Mouse (Mus musculus) liver, postnatal 0 days (tissue): Measurements from ENCODE around the gene Tspan4. TPM values are rescaled to one million over a fixed set of nuclear protein-coding genes. Genes with fewer than 3 reads are reported as not detected.
A peak's percentile ranks its signal among the peaks of the same experiment; 100 is the strongest.

Source experiments
- ATAC-seq: fragments of 200-750 bp; cut with Nextera tagmentation; 2 replicates; pipeline ENCODE4 v1.8.0; 2017; ENCODE audit warnings: mild to moderate bottlenecking, moderate library complexity
- DNase-seq: peaks from one replicate; pipeline ENCODE4 v3.0.0-alpha.2; 2016
- H3K27ac ChIP-seq: fragments of 300-500 bp; sonication (generic); 2 replicates; pipeline ENCODE4 v1.5.1; 2014; ENCODE audit warnings: antibody characterized with exemption, moderate library complexity, mild to moderate bottlenecking, low read depth
- H3K27me3 ChIP-seq: fragments of 300-500 bp; sonication (generic); 2 replicates; pipeline ENCODE4 v1.6.1; 2014; ENCODE audit warnings: low read length, control low read depth, mixed read lengths; ENCODE audit not compliant: insufficient read depth
- H3K36me3 ChIP-seq: fragments of 300-500 bp; sonication (generic); replicated peaks from 2 replicates; pipeline ENCODE4 v1.6.1; 2014; ENCODE audit warnings: mild to moderate bottlenecking, control low read depth, low read length, moderate library complexity, mixed read lengths; ENCODE audit not compliant: insufficient read depth
- H3K4me1 ChIP-seq: fragments of 300-500 bp; sonication (generic); 2 replicates; pipeline ENCODE4 v1.6.1; 2014; ENCODE audit warnings: antibody characterized with exemption, mild to moderate bottlenecking, control low read depth; ENCODE audit not compliant: insufficient read depth
- H3K4me2 ChIP-seq: fragments of 300-500 bp; sonication (generic); 2 replicates; pipeline ENCODE4 v1.6.1; 2014; ENCODE audit warnings: low read depth, mild to moderate bottlenecking, low read length, moderate library complexity, mixed read lengths
- H3K4me3 ChIP-seq: fragments of 300-500 bp; sonication (generic); 2 replicates; pipeline ENCODE4 v1.5.1; 2014; ENCODE audit warnings: low read depth, low read length
- H3K9ac ChIP-seq: fragments of 300-500 bp; sonication (generic); replicated peaks from 2 replicates; pipeline ENCODE4 v1.6.1; 2014; ENCODE audit warnings: mild to moderate bottlenecking, moderate library complexity
- H3K9me3 ChIP-seq: fragments of 300-500 bp; sonication (generic); 2 replicates; pipeline ENCODE4 v1.6.1; 2016; ENCODE audit warnings: mild to moderate bottlenecking, control low read depth, low read length, mixed read lengths
- CTCF ChIP-seq: sonication (generic); IDR thresholded peaks from 2 replicates; pipeline ENCODE4 v1.5.1; 2016; ENCODE audit warnings: antibody characterized with exemption, low read depth
- EP300 ChIP-seq: IDR thresholded peaks from 2 replicates; pipeline ENCODE4 v1.6.1; 2016; ENCODE audit warnings: antibody characterized with exemption, low read depth, mild to moderate bottlenecking
- WGBS: fragments of 180-500 bp; shearing (Covaris S2); extraction: QIAGEN DNeasy Blood & Tissue Kit; methylation state at CpG from one replicate; pipeline ENCODE4 v1.1.7; 2014; ENCODE audit not compliant: insufficient replicate concordance; 5-methylcytosine and 5-hydroxymethylcytosine counted together
- polyA plus RNA-seq: library from polyadenylated mRNA; unstranded; fragments of >200 nt; fragmentation: Nextera tagmentation; extraction: Ambion mirVana; gene quantifications from 2 replicates; pipeline ENCODE4 v1.2.1, GENCODE M21; 2015

The Tspan4 gene
- polyA plus RNA-seq, 1 experiment from 2014 or later, result 72.2 TPM

DNA sequence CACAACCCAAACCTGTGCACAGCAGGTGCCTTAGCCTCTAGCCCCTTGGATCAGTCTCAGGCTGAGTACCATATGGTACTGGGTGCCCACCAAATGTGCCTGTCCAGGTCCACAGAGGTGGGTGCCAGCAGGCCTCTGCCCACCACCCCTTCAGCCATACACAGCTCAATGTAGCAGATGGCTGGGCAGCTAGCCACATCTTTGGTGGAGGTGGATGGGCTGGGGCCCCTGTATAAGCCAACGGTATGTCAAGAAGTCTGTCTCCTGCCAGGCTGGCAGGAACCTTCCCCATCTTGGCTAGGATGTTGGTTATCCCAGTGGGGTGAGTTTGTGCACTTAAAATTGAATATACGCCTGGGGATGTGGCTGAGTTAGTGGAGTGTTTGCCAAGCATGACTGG, 10.6 kb downstream of the Tspan4 start:
- DNase-seq (no peak), ATAC-seq (no peak)
- Histone ChIP-seq H3K9me3 (no peaks in the 10 kb centered on the region), H3K4me1 (peaks cover 23% of the 10 kb centered on the region), H3K27ac (no peak overlapping the region), H3K9ac (no peak overlapping the region), H3K4me2 (no peak overlapping the region), H3K36me3 (peaks cover 19% of the 10 kb centered on the region; the same call in 1 of the 2 replicates), H3K4me3 (no peak overlapping the region), H3K27me3 (peaks cover 18% of the 10 kb centered on the region)
- WGBS, result 75% methylated on average over 2 of the region's 2 CpGs
- TF ChIP-seq EP300 (no peak), CTCF (no peak)

- H3K36me3 ChIP-seq, result peaks cover 21% of the 10 kb centered on the region; the same call in 1 of the 2 replicates
These were observed 11.2 kb downstream of the Tspan4 start for GRCm38 (mm10) chr7:141486239-141486638.

GRCm38 (mm10) chr7:141487141-141487540, 12.1 kb downstream of the Tspan4 start:
- ATAC-seq (no peak), DNase-seq (no peak)
- TF ChIP-seq CTCF, result no peak
- no peak for TF ChIP-seq EP300
- WGBS, result 72% methylated on average over 7 of the region's 7 CpGs
- peaks cover 9% of the 10 kb centered on the region for H3K4me1 ChIP-seq
- H3K27ac ChIP-seq, result no peak overlapping the region
- H3K9me3 ChIP-seq, result no peaks in the 10 kb centered on the region
- H3K36me3 ChIP-seq, result peaks cover 23% of the 10 kb centered on the region; the same call in 1 of the 2 replicates
- no peak overlapping the region for H3K4me2 ChIP-seq
- peaks cover 11% of the 10 kb centered on the region; the same call in 1 of the 2 replicates for H3K27me3 ChIP-seq
- H3K9ac ChIP-seq, result no peak overlapping the region
- no peak overlapping the region for H3K4me3 ChIP-seq

More at GRCm38 (mm10) chr7:141486239-141486638, 11.2 kb downstream of the Tspan4 start:
- DNase-seq, result no peak
- H3K4me2 ChIP-seq, result no peak overlapping the region
- H3K27ac ChIP-seq, result no peak overlapping the region
- ATAC-seq, result no peak
- no peak overlapping the region for H3K9ac ChIP-seq
- H3K27me3 ChIP-seq, result peaks cover 18% of the 10 kb centered on the region
- 89% methylated on average over 1 of the region's 1 CpGs for WGBS
- no peaks in the 10 kb centered on the region for H3K9me3 ChIP-seq
- no peak for TF ChIP-seq CTCF
- TF ChIP-seq EP300, result no peak
- H3K4me3 ChIP-seq, result no peak overlapping the region
- H3K4me1 ChIP-seq, result peaks cover 18% of the 10 kb centered on the region

DNA sequence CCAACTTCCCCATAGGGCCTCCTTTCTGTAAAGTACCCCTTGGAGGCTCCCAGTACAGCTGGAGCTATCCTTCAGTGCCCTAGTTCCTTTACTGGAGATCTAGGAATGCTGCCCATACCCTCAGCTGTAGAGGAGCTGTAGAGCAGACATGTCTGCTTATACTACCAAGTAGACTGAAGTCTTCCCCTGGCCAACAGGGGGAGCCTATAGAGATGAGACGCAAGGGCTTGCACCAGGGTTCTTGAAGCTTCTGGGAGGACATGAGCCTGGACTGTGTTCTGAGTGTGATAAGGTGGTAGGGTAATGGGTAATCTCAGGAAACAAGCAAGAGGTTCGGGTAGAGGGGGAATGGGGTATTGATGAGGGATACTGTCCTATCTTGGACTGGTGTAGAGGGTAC, 16.1 kb downstream of the Tspan4 start:
- peak; percentile 51 for ATAC-seq
- Histone ChIP-seq H3K9me3 (no peaks in the 10 kb centered on the region), H3K27me3 (no peaks in the 10 kb centered on the region), H3K27ac (no peak overlapping the region), H3K4me3 (no peak overlapping the region), H3K36me3 (peaks cover 29% of the 10 kb centered on the region), H3K9ac (no peak overlapping the region), H3K4me2 (no peak overlapping the region), H3K4me1 (no peaks in the 10 kb centered on the region)
- TF ChIP-seq CTCF, result peak; percentile 74
- no peak for TF ChIP-seq EP300
- 51% methylated on average over 2 of the region's 2 CpGs for WGBS
- DNase-seq, result peak; percentile 45

DNA sequence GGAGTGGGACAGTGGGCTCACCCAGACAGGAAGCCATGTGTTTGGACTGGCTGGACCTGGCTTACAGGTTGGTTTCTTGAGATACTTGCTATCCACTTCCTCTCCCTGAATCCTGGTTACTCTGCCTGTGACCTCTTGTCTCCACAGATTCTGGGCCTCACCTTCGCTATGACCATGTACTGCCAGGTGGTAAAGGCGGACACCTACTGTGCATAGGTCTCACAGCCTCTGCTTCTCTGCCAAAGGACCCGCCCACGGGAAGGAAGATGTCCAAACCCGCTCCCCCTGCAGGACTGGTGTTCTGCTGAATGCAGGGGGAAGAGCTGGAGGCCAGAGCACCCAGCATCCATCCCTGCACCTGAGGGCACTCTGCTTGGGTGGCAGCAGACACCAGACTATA, 17.7 kb downstream of the Tspan4 start:
- DNase-seq (no peak), ATAC-seq (no peak)
- TF ChIP-seq CTCF (no peak), EP300 (no peak)
- no peak overlapping the region for H3K4me2 ChIP-seq
- H3K4me1 ChIP-seq, result no peaks in the 10 kb centered on the region
- H3K36me3 ChIP-seq, result peaks cover 16% of the 10 kb centered on the region
- H3K27me3 ChIP-seq, result no peaks in the 10 kb centered on the region
- H3K9me3 ChIP-seq, result no peaks in the 10 kb centered on the region
- H3K27ac ChIP-seq, result no peak overlapping the region
- no peak overlapping the region for H3K9ac ChIP-seq
- WGBS, result 80% methylated on average over 5 of the region's 5 CpGs
- no peak overlapping the region for H3K4me3 ChIP-seq

DNA sequence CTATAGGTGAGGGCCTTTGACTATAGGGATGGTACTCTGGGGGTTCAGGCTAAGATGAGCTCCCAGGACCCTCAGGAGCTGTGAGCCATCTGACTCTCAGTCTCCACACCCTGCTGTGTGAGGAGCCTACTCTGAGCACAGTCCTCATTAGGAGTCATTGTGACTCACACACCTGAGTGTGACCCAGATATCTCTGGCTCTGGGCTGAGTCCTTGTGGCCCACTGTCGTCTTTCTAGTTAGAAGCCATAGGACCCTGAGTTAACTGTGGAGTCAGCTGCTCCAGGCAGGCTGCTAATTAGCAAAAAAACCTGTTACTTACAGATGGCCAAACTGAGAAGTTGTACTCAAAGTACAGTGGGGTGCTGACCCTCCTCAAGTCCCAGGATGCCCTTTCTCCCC, 18.7 kb downstream of the Tspan4 start:
- WGBS, result 89% methylated on average over 1 of the region's 1 CpGs

GRCm38 (mm10) chr7:141495379-141495778, 20.3 kb downstream of the Tspan4 start:
- Histone ChIP-seq H3K27me3 (no peaks in the 10 kb centered on the region), H3K4me3 (no peak overlapping the region), H3K27ac (no peak overlapping the region), H3K9ac (no peak overlapping the region), H3K4me1 (no peaks in the 10 kb centered on the region), H3K9me3 (no peaks in the 10 kb centered on the region), H3K4me2 (no peak overlapping the region), H3K36me3 (peaks cover 14% of the 10 kb centered on the region)
- TF ChIP-seq EP300, result no peak
- TF ChIP-seq CTCF, result no peak
- ATAC-seq (no peak), DNase-seq (no peak)
- 77% methylated on average over 2 of the region's 2 CpGs for WGBS

More for the DNA sequence above, 18.7 kb downstream of the Tspan4 start:
- H3K36me3 ChIP-seq, result peaks cover 14% of the 10 kb centered on the region
- H3K4me3 ChIP-seq, result no peak overlapping the region
- H3K27ac ChIP-seq, result no peak overlapping the region
- no peak for DNase-seq
- no peaks in the 10 kb centered on the region for H3K4me1 ChIP-seq
- ATAC-seq, result no peak
- no peak overlapping the region for H3K4me2 ChIP-seq
- no peaks in the 10 kb centered on the region for H3K9me3 ChIP-seq
- no peak for TF ChIP-seq EP300
- no peak overlapping the region for H3K9ac ChIP-seq
- no peaks in the 10 kb centered on the region for H3K27me3 ChIP-seq
